Mouse (Mus musculus): ENCODE measurements at regions not wholly inside any gene's neighbourhood (a gene's known extent, or its start where the extent isn't known, plus 50 kb on each side); places are given as distances from the start of the nearest gene placed in this dataset.

- no peaks in the 10 kb centered on the region for H3K27me3 ChIP-seq (ENCODE audit: control insufficient read depth, insufficient read depth, low read length)
- ATAC-seq (ENCODE audit: insufficient read depth) (no peak), DNase-seq (ENCODE audit: low read depth in 3 of 3, low spot score in 3 of 3) (no peak)
- no peak overlapping the region for H3K4me3 ChIP-seq (ENCODE audit: insufficient read depth in 1 of 2, low read depth in 2 of 2, low read length in 2 of 2)
- H3K9me3 ChIP-seq (ENCODE audit: control insufficient read depth, low read length): no peaks in the 10 kb centered on the region
- whole genome bisulfite sequencing (ENCODE audit: insufficient replicate concordance): 61% methylated on average over 7 of the region's 7 CpGs
- H3K36me3 ChIP-seq (replicated peaks; ENCODE audit: control insufficient read depth, insufficient read depth, low read depth): no peaks in the 10 kb centered on the region
- H3K27ac ChIP-seq: no peak overlapping the region
- no peak overlapping the region for H3K4me2 ChIP-seq (ENCODE audit: low read depth)
- no peak overlapping the region for H3K9ac ChIP-seq (replicated peaks)
- no peak for TF ChIP-seq EP300 (IDR thresholded peaks at IDR 0.05; ENCODE audit: low read depth)
- no peak for TF ChIP-seq CTCF (IDR thresholded peaks at IDR 0.05; ENCODE audit: low read depth)
- no peaks in the 10 kb centered on the region for H3K4me1 ChIP-seq (replicated peaks; ENCODE audit: control insufficient read depth in 2 of 2, insufficient read depth in 2 of 2, low read length in 1 of 2)
These were observed 217.5 kb downstream of the Gm5447 start for GRCm38 (mm10) chr13:31191344-31192139.

GRCm38 (mm10) chr13:31194971-31195370 is 221.0 kb downstream of the Gm5447 start:
- no peak for TF ChIP-seq EP300 (IDR thresholded peaks at IDR 0.05; ENCODE audit: low read depth)
- TF ChIP-seq CTCF (IDR thresholded peaks at IDR 0.05; ENCODE audit: low read depth): no peak
- DNase-seq (ENCODE audit: low read depth in 3 of 3, low spot score in 3 of 3): no peak

GRCm38 (mm10) chr13:31196546-31196945 is 222.5 kb downstream of the Gm5447 start:
- no peaks in the 10 kb centered on the region for H3K9me3 ChIP-seq (ENCODE audit: control insufficient read depth, low read length)
- DNase-seq (ENCODE audit: low read depth in 3 of 3, low spot score in 3 of 3) (no peak), ATAC-seq (ENCODE audit: insufficient read depth) (no peak)
- H3K4me3 ChIP-seq (ENCODE audit: insufficient read depth in 1 of 2, low read depth in 2 of 2, low read length in 2 of 2): no peak overlapping the region
- no peak overlapping the region for H3K9ac ChIP-seq (replicated peaks)
- WGBS (ENCODE audit: insufficient replicate concordance): 31% methylated on average over 2 of the region's 2 CpGs
- H3K27ac ChIP-seq: no peak overlapping the region
- H3K27me3 ChIP-seq (ENCODE audit: control insufficient read depth, insufficient read depth, low read length): no peaks in the 10 kb centered on the region
- H3K36me3 ChIP-seq (replicated peaks; ENCODE audit: control insufficient read depth, insufficient read depth, low read depth): no peaks in the 10 kb centered on the region
- peaks cover 0 to 2% of the 10 kb centered on the region in 2 experiments; a peak in 1 of 4 replicates for H3K4me1 ChIP-seq (replicated peaks; ENCODE audit: control insufficient read depth in 2 of 2, insufficient read depth in 2 of 2, low read length in 1 of 2)
- no peak overlapping the region for H3K4me2 ChIP-seq (ENCODE audit: low read depth)
- no peak for TF ChIP-seq CTCF (IDR thresholded peaks at IDR 0.05; ENCODE audit: low read depth)
- TF ChIP-seq EP300 (IDR thresholded peaks at IDR 0.05; ENCODE audit: low read depth): no peak

More at GRCm38 (mm10) chr13:31194971-31195370, 221.0 kb downstream of the Gm5447 start:
- Histone ChIP-seq H3K4me1 (replicated peaks; ENCODE audit: control insufficient read depth in 2 of 2, insufficient read depth in 2 of 2, low read length in 1 of 2) (peaks cover 0 to 2% of the 10 kb centered on the region in 2 experiments; a peak in 1 of 4 replicates), H3K36me3 (replicated peaks; ENCODE audit: control insufficient read depth, insufficient read depth, low read depth) (no peaks in the 10 kb centered on the region), H3K4me3 (ENCODE audit: insufficient read depth in 1 of 2, low read depth in 2 of 2, low read length in 2 of 2) (no peak overlapping the region), H3K27ac (no peak overlapping the region), H3K9me3 (ENCODE audit: control insufficient read depth, low read length) (no peaks in the 10 kb centered on the region), H3K9ac (replicated peaks) (no peak overlapping the region), H3K27me3 (ENCODE audit: control insufficient read depth, insufficient read depth, low read length) (no peaks in the 10 kb centered on the region), H3K4me2 (ENCODE audit: low read depth) (no peak overlapping the region)
- no peak for ATAC-seq (ENCODE audit: insufficient read depth)
- WGBS (ENCODE audit: insufficient replicate concordance): 53% methylated on average over 3 of the region's 3 CpGs

- 45% methylated on average over 2 of the region's 2 CpGs for WGBS (ENCODE audit: insufficient replicate concordance)
- DNase-seq (ENCODE audit: low read depth in 3 of 3, low spot score in 3 of 3) (no peak), ATAC-seq (ENCODE audit: insufficient read depth) (no peak)
- H3K9ac ChIP-seq (replicated peaks): no peak overlapping the region
- no peak overlapping the region for H3K4me3 ChIP-seq (ENCODE audit: insufficient read depth in 1 of 2, low read depth in 2 of 2, low read length in 2 of 2)
- no peaks in the 10 kb centered on the region for H3K36me3 ChIP-seq (replicated peaks; ENCODE audit: control insufficient read depth, insufficient read depth, low read depth)
- H3K27me3 ChIP-seq (ENCODE audit: control insufficient read depth, insufficient read depth, low read length): no peaks in the 10 kb centered on the region
- no peak for TF ChIP-seq EP300 (IDR thresholded peaks at IDR 0.05; ENCODE audit: low read depth)
- TF ChIP-seq CTCF (IDR thresholded peaks at IDR 0.05; ENCODE audit: low read depth): no peak
- H3K9me3 ChIP-seq (ENCODE audit: control insufficient read depth, low read length): no peaks in the 10 kb centered on the region
- H3K4me1 ChIP-seq (replicated peaks; ENCODE audit: control insufficient read depth in 2 of 2, insufficient read depth in 2 of 2, low read length in 1 of 2): peaks cover 0 to 2% of the 10 kb centered on the region in 2 experiments; a peak in 1 of 4 replicates
- H3K27ac ChIP-seq: no peak overlapping the region
- no peak overlapping the region for H3K4me2 ChIP-seq (ENCODE audit: low read depth)
These were observed 223.6 kb downstream of the Gm5447 start for GRCm38 (mm10) chr13:31197593-31197992.

- DNase-seq (ENCODE audit: low read depth in 3 of 3, low spot score in 3 of 3): no peak
- Histone ChIP-seq H3K36me3 (replicated peaks; ENCODE audit: control insufficient read depth, insufficient read depth, low read depth) (no peaks in the 10 kb centered on the region), H3K9me3 (ENCODE audit: control insufficient read depth, low read length) (no peaks in the 10 kb centered on the region), H3K27me3 (ENCODE audit: control insufficient read depth, insufficient read depth, low read length) (no peaks in the 10 kb centered on the region), H3K4me1 (replicated peaks; ENCODE audit: control insufficient read depth in 2 of 2, insufficient read depth in 2 of 2, low read length in 1 of 2) (peaks cover 0 to 2% of the 10 kb centered on the region in 2 experiments; a peak in 1 of 4 replicates), H3K27ac (no peak overlapping the region), H3K4me3 (ENCODE audit: insufficient read depth in 1 of 2, low read depth in 2 of 2, low read length in 2 of 2) (no peak overlapping the region), H3K9ac (replicated peaks) (no peak overlapping the region), H3K4me2 (ENCODE audit: low read depth) (no peak overlapping the region)
- ATAC-seq (ENCODE audit: insufficient read depth): no peak
- 47% methylated on average over 1 of the region's 1 CpGs for WGBS (ENCODE audit: insufficient replicate concordance)
- TF ChIP-seq EP300 (IDR thresholded peaks at IDR 0.05; ENCODE audit: low read depth): no peak
- no peak for TF ChIP-seq CTCF (IDR thresholded peaks at IDR 0.05; ENCODE audit: low read depth)
These were observed 225.4 kb downstream of the Gm5447 start for GRCm38 (mm10) chr13:31199384-31199783.
